Mouse (Mus musculus) CD4-positive, CD25-positive, alpha-beta regulatory T cell, adult 4 months (primary cell): ENCODE data around the gene Ankrd2. TPM values are rescaled to one million over a fixed set of nuclear protein-coding genes. Genes with fewer than 3 reads are reported as not detected.

ENCODE experiments used
- polyA plus RNA-seq, 2 experiments: library from polyadenylated mRNA; unstranded; fragments of 100-300 nt; shearing (Covaris generic); gene quantifications; one replicate each; pipeline ENCODE4 v1.2.1; 2017

The Ankrd2 gene
- polyA plus RNA-seq, 2 experiments from 2014 or later = not detected

Other genes starting within 250 kb of the Ankrd2 start
- gene Arhgap19, start 234.0 kb upstream of the Ankrd2 start, polyA plus RNA-seq = 1 to 10 TPM; 3.0 to 5.9 TPM
- 10 to 100 TPM; 24.5 to 30.3 TPM for gene Frat1, start 206.0 kb upstream of the Ankrd2 start, polyA plus RNA-seq
- 1 to 10 TPM in 1 of 2 experiments, under 1 TPM in 1; 0.75 to 1.9 TPM for gene Frat2, start 187.9 kb upstream of the Ankrd2 start, polyA plus RNA-seq
- 10 to 100 TPM in 1 of 2 experiments, 1 to 10 TPM in 1; 7.2 to 17.3 TPM for gene Rrp12, start 139.8 kb upstream of the Ankrd2 start, polyA plus RNA-seq
- 10 to 100 TPM; 41.8 to 43.3 TPM for gene Pgam1, start 124.1 kb upstream of the Ankrd2 start, polyA plus RNA-seq
- 10 to 100 TPM; 83.6 to 89.9 TPM for gene Exosc1, start 102.6 kb upstream of the Ankrd2 start, polyA plus RNA-seq
- 10 to 100 TPM; 40.7 to 59.3 TPM for gene Zdhhc16, start 102.5 kb upstream of the Ankrd2 start, polyA plus RNA-seq
- gene Mms19, start 54.8 kb upstream of the Ankrd2 start, polyA plus RNA-seq = 100 to 1,000 TPM in 1 of 2 experiments, 10 to 100 TPM in 1; 78.1 to 104 TPM
- 1 to 10 TPM; 3.7 to 4.1 TPM for gene Ubtd1, start 54.2 kb upstream of the Ankrd2 start, polyA plus RNA-seq
- not detected for gene Hoga1, start 9.6 kb downstream of the Ankrd2 start, polyA plus RNA-seq
- not detected for gene 4933411K16Rik, start 16.2 kb downstream of the Ankrd2 start, polyA plus RNA-seq
- under 1 TPM in 1 of 2 experiments, not detected in 1; 0.52 TPM for gene Morn4, start 50.4 kb downstream of the Ankrd2 start, polyA plus RNA-seq
- gene Pi4k2a, start 54.5 kb downstream of the Ankrd2 start, polyA plus RNA-seq = 10 to 100 TPM; 11.4 to 17.4 TPM
- gene Avpi1, start 93.1 kb downstream of the Ankrd2 start, polyA plus RNA-seq = 1 to 10 TPM; 4.5 to 7.2 TPM
- gene Marveld1, start 111.4 kb downstream of the Ankrd2 start, polyA plus RNA-seq = 1 to 10 TPM; 6.8 to 7.5 TPM
- gene Zfyve27, start 128.0 kb downstream of the Ankrd2 start, polyA plus RNA-seq = 10 to 100 TPM; 19.5 to 21.0 TPM
- not detected for gene Sfrp5, start 166.3 kb downstream of the Ankrd2 start, polyA plus RNA-seq
- under 1 TPM in 1 of 2 experiments, not detected in 1; 0.15 TPM for gene Golga7b, start 211.6 kb downstream of the Ankrd2 start, polyA plus RNA-seq